Mouse (Mus musculus): ENCODE measurements around the gene Pinlyp.

DNA sequence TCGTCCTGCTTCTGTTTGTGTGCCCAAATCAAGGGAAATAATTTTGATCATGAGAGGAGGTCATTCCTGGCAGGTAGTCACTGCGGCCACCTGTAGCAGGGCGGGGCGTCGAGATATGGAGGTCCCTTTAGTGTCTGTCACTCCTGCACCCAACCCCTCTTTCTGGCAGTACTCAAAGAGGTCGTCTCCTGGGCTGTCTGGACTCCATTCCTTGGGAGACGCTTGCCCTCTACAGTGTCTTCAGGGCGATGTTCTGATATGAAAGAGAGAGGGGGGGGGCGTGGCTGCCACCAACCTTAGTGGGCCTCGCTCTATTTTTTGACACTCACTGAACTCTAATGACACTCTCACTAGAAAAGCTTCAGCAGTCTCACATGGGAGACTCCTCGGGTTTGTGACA, 16.3 kb downstream of the Pinlyp start:
- no peak for TF ChIP-seq POLR2A (IDR thresholded peaks at IDR 0.05; ENCODE audit: extremely low read depth, insufficient read depth, low read length)
- TF ChIP-seq CTCF (IDR thresholded peaks at IDR 0.05; ENCODE audit: low read depth, low read length): no peak

All from liver, adult 2 months (tissue).